Mouse (Mus musculus) c-Kit-positive CD71-positive TER-119-positive erythroid progenitor cells, embryonic 14.5 days (primary cell): ENCODE results near the gene Nrcam.

Experiments
- DNase-seq: peaks from one replicate; pipeline ENCODE4 v3.0.0-alpha.2; 2013; ENCODE audit warnings: low spot score

The Nrcam gene

DNA sequence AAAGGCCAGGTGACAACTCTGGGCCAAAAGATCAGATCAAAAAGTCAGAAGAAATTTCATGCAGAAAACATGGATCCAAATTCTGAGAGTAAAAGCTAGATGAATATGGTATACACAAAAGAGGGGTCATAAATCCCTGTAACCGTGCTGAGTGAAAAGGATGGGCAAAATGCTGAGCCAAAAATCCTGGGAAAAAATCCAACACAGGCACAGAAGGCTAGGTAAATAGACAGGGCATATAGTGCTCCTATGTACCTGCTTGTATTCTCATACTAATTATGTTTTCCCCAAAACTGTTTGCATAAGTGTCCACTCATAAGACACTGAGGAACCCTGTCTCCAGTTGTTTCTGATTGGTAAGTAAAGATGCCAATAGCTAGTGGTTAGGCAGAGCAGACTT, 288.8 kb downstream of the Nrcam start:
- DNase-seq, result no peak

DNA sequence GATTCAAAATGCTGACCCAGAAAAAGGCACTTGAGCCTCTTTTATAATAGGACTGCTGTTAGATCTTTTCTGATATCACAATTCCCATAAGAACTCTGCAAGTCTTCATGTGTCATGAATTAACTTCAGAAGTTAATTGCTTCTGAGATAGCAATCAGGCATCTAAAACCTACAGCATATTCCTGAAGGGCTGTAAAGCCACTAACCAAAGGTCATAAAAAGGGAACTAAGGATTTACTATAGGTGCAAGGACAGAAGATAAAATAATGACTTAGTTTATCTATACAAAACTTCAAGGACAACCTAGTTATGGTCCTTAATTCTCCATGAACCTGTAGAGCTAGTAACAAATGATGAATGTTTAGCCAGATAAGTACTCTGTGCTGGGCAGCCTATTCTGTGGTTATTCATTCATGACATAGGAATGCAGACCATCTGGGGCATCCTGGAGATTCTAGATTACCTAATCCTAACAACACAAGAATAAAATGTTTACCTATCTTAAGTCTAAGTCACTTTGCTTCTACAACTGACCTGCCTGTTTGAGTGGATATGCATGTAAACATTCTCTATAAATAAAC, 310.7 kb downstream of the Nrcam start:
- DNase-seq, result no peak

DNA sequence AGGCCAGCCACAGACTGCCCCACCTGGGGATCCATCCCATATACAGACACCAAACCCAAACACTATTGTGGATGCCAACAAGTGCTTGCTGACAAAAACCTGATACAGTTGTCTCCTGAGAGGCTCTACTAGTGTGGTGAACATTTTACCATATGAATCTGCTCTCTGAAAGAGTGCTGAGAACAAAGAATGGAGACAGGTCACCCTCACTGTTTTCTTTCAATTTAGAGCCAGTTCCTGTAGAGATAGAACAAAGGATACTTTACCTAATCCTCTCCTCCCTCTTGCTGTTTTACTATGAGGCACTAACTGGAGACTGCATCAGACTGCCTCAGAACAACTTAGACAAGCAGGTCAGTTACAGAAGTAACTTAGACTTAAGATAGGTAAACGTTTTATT, 311.9 kb downstream of the Nrcam start:
- DNase-seq, result no peak
